Mouse (Mus musculus) brain, adult 10 weeks (tissue): ENCODE results near the gene Dbil5. TPM values are rescaled to one million over a fixed set of nuclear protein-coding genes. Genes with fewer than 3 reads are reported as not detected.

Source experiments
- polyA plus RNA-seq: library from polyadenylated mRNA; stranded (reverse); fragments of 350-450 nt; fragmentation: Illumina TruSeq; extraction: RNeasy Lipid Tissue Mini Kit (QIAGEN cat#74804); gene quantifications from one replicate; pipeline ENCODE4 v1.2.3, GENCODE M21; 2015; ENCODE audit warnings: low read depth, low replicate concordance

Dbil5 gene
- polyA plus RNA-seq, result 1.0 TPM

DNA sequence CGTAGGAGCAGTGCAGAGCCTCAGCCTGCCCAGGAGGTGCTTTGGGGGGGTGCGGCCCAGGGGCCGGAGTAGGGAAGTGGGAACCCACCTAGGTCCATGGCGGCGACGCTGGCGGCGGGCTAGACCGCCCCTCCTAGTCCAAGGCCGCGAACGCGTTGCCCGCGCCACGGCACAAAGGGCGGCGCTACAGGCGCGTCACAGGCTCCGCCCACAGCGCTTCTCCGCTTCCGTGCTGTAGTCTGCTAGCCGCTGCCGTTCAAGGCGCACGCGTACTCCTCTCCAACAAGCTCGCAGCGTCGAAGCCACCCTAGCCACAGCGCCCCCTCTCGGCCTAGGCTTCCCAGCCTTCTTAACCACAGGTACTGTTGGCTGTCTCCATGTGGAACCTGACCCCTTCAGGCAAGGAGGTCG, at the start of gene Dbil5, which contains the start of gene Gemin4:
Gene Dbil5 (plus strand): TSS at position 219 of the 411 bp plus-strand sequence.
Gene Gemin4 (minus strand): TSS at position 275 of the 411 bp plus-strand sequence.

DNA sequence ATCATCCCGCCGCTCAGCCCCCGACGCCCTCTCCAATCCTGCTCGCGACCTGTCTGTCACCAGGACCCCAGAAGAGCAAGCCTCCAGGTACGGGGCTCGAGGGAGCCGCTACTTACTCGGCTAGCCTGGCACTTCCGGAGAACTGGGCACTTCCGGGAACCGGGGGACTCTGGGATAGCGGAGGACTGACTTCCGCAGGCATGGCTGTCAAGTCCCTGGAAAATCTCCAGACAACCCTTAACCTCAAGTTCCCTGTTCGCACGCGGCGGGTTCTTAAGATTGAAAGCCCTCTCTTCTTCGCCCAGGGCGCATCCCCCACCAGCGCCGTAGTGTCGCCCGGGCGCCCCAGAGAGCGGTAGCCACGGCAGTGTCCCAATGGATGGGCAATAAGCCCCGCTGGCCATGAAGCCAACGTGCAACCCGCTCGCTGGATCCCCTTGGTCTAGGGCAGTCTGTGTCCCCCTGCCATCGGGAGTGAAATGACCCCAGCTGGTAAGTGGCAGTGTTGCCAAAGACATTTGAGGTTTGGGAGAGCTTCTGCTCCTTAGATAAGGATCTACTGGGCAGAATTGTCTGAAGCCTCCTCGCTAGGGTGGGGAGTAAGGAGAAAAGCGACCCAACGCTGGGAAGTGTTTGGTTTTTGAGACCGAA, 37.8 kb upstream of the Dbil5 start, which contains the start of the genes Vps53 and Fam57a:
Gene Vps53 (minus strand): TSS at position 153 of the 651 bp plus-strand sequence.
Gene Fam57a (plus strand): TSS at position 177 of the 651 bp plus-strand sequence.

DNA sequence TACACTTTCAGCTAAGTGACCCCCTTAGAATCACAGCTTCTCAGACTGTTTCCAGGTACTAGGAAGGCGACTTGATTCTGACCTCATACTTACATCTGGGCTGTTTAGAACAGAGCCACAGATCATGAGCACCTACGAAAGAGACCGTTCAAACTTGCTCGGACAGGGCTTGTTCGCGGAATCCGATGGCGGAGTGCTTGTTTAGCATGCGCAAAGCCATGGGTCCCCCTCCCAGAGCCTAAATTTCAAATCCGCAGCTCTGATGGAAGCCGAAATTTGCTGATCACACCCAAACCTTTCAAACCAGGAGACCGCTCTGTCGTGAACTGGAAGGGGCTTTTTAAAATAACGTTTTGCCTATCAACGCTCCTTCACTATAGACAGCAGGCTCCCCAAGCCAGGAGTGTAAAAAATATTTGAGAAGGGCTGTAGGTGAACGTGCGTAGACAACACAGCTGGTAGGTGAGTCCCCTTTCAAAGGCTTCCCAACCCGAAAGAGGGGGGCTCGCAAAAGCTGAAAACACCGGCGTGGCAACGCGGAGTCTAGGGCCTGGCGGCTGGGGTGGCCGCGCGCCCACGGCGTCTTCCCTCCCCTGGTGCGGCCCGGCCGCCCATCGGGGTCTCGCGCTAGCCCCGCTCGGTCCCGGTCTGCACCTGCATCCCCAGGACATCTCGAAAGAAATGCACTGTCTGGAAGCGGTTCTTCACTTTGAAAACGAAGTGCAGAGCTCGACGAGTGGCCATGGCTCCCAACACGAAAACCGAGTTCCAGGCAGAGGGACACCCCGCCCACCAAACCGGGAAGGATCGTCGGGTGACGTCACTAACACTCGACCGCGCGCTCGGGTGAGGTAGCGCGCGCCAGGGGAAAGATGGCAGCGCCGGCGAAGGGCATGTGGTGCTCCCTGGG, 25.7 kb downstream of the Dbil5 start, which contains the start of the genes Mrm3 and Glod4:
Gene Mrm3 (plus strand): TSS at position 815 of the 910 bp plus-strand sequence.
Gene Glod4 (minus strand): TSS at position 825 of the 910 bp plus-strand sequence.

Other genes with a start within 250 kb of the Dbil5 start
- gene 1700016K19Rik, start 217.7 kb upstream of the Dbil5 start, polyA plus RNA-seq, result 6.2 TPM
- 10.1 TPM for gene Rflnb, start 189.8 kb upstream of the Dbil5 start, polyA plus RNA-seq
- gene Vps53, start 38.0 kb upstream of the Dbil5 start, polyA plus RNA-seq, result 61.1 TPM
- 22.8 TPM for gene Fam57a, start 37.9 kb upstream of the Dbil5 start, polyA plus RNA-seq
- 7.7 TPM for gene Gemin4, start 56 bp downstream of the Dbil5 start, polyA plus RNA-seq
- gene Mrm3, start 26.1 kb downstream of the Dbil5 start, polyA plus RNA-seq, result 16.2 TPM
- gene Glod4, start 26.1 kb downstream of the Dbil5 start, polyA plus RNA-seq, result 103 TPM
- gene Nxn, start 181.5 kb downstream of the Dbil5 start, polyA plus RNA-seq, result 9.4 TPM
- 49.8 TPM for gene Timm22, start 189.3 kb downstream of the Dbil5 start, polyA plus RNA-seq